Mouse (Mus musculus) C2C12 (cell line): Measurements from ENCODE around the gene Tspan14.

Experiments used
- CEBPB ChIP-seq: IDR thresholded peaks from one replicate; pipeline ENCODE4 v1.6.1; 2011; ENCODE audit warnings: low read depth, mild to moderate bottlenecking, control low read depth, moderate library complexity
- CTCF ChIP-seq: IDR thresholded peaks from one replicate; pipeline ENCODE4 v1.5.1; 2011; ENCODE audit not compliant: control insufficient read depth, insufficient read depth, insufficient read length
- FOSL1 ChIP-seq: IDR thresholded peaks from one replicate; pipeline ENCODE4 v1.8.0; 2011; ENCODE audit warnings: mild to moderate bottlenecking, low read length; ENCODE audit not compliant: poor library complexity, insufficient read depth, severe bottlenecking
- MAX ChIP-seq: IDR thresholded peaks from one replicate; pipeline ENCODE4 v1.6.1; 2011; ENCODE audit warnings: mild to moderate bottlenecking, control low read depth
- MYOD1 ChIP-seq: IDR thresholded peaks from one replicate; pipeline ENCODE4 v1.6.1; 2011; ENCODE audit warnings: low read depth; ENCODE audit not compliant: control insufficient read depth, insufficient read length
- MYOG ChIP-seq: IDR thresholded peaks from one replicate; pipeline ENCODE4 v1.6.1; 2011; ENCODE audit not compliant: control insufficient read depth, insufficient read length; ENCODE audit errors: extremely low read depth
- USF1 ChIP-seq: IDR thresholded peaks from one replicate; pipeline ENCODE4 v1.6.1; 2011; ENCODE audit warnings: low read depth, mild to moderate bottlenecking, control low read depth, moderate library complexity

- TF ChIP-seq CTCF, result no peak
- TF ChIP-seq MYOG, result no peak
- TF ChIP-seq FOSL1, result no peak
- TF ChIP-seq MAX, result no peak
- no peak for TF ChIP-seq USF1
- TF ChIP-seq CEBPB, result no peak
- no peak for TF ChIP-seq MYOD1
These were observed 19.0 kb upstream of the Tspan14 start for GRCm38 (mm10) chr14:40985635-40986034.
